Mouse (Mus musculus) kidney, embryonic 15.5 days (tissue): ENCODE measurements around the gene Slc25a33. TPM values are rescaled to one million over a fixed set of nuclear protein-coding genes. Genes with fewer than 3 reads are reported as not detected.

Experiments
- ATAC-seq: fragments of 200-750 bp; cut with Nextera tagmentation; replicated peaks from 2 replicates; pipeline ENCODE4 v1.8.0; 2017; ENCODE audit warnings: moderate TSS enrichment; ENCODE audit not compliant: low FRiP score
- H3K27ac ChIP-seq: fragments of 300-500 bp; sonication (generic); 2 replicates; pipeline ENCODE4 v1.5.1; 2015; ENCODE audit warnings: mild to moderate bottlenecking, inconsistent platforms
- H3K27me3 ChIP-seq: fragments of 300-500 bp; sonication (generic); 2 replicates; pipeline ENCODE4 v1.6.1; 2015; ENCODE audit warnings: inconsistent platforms
- H3K36me3 ChIP-seq: fragments of 300-500 bp; sonication (generic); 2 replicates; pipeline ENCODE4 v1.6.1; 2015; ENCODE audit warnings: inconsistent platforms
- H3K4me1 ChIP-seq: fragments of 300-500 bp; sonication (generic); 2 replicates; pipeline ENCODE4 v1.6.1; 2015; ENCODE audit warnings: inconsistent platforms
- H3K4me2 ChIP-seq: fragments of 300-500 bp; sonication (generic); 2 replicates; pipeline ENCODE4 v1.6.1; 2015; ENCODE audit warnings: moderate library complexity, mild to moderate bottlenecking, inconsistent platforms
- H3K4me3 ChIP-seq: fragments of 300-500 bp; sonication (generic); replicated peaks from 2 replicates; pipeline ENCODE4 v1.5.1; 2015; ENCODE audit warnings: mild to moderate bottlenecking, inconsistent platforms
- H3K9ac ChIP-seq: fragments of 300-500 bp; sonication (generic); 2 replicates; pipeline ENCODE4 v1.6.1; 2015; ENCODE audit warnings: mild to moderate bottlenecking, inconsistent platforms
- H3K9me3 ChIP-seq: fragments of 300-500 bp; sonication (generic); replicated peaks from 2 replicates; pipeline ENCODE4 v1.6.1; 2016; ENCODE audit warnings: inconsistent platforms
- WGBS: fragments of 180-500 bp; shearing (Covaris S2); methylation state at CpG from one replicate; pipeline ENCODE4 v1.1.7; 2015; ENCODE audit warnings: mixed read lengths; 5-methylcytosine and 5-hydroxymethylcytosine counted together
- polyA plus RNA-seq: library from polyadenylated mRNA; unstranded; fragments of >200 nt; fragmentation: Nextera tagmentation; extraction: Ambion mirVana; gene quantifications from 2 replicates; pipeline ENCODE4 v1.2.1, GENCODE M21; 2015

The Slc25a33 gene
- polyA plus RNA-seq, 1 experiment from 2014 or later, result 14.2 TPM

DNA sequence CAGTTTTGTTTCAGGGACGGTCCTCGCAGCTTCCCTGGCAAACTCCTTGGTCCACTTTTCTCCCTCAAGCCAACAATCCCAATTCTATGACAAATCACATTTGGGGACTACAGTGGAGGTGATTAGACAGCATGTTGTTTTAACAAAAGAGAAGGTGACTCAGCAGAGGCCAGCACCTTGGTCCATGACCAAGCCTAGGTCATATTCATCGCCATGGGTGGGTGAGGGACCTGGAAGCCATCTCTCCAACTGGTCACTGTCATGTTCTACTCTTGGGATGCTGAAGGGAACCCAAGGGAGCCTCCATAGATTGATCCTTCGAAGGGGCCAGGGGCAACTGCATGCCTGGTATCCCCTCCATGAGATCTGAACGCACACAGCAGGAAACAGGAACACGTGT is 39.8 kb downstream of the Slc25a33 start:
- 0 out of 2 replicates have a peak overlapping the region, but pooled peaks have one; percentile 14 for H3K9ac ChIP-seq
- WGBS, result 80% methylated on average over 6 of the region's 6 CpGs

DNA sequence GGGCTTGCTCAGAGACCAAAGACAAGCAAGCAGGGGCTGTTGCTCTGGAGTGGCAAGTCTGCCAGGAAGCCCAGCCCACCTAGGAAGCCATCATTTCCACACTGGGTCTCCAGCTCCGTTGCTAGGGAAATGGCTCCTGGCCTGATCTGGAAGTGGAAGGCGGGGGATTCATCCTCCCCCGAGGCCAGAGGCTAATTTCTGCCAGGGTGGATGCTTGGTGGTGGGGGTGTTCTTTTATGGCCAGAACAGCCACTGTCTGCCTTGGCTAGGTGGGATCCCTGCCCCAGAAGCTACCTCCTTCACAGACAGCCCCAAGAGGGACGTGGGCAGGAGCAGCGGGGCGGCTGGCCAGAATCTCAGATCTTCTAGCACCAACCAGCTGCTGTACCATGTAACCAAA is 40.3 kb downstream of the Slc25a33 start:
- Histone ChIP-seq H3K4me2 (peak overlapping the region; percentile 17; the same call in 1 of the 2 replicates), H3K4me3 (no peak overlapping the region), H3K36me3 (peaks cover 37% of the 10 kb centered on the region), H3K27ac (peak overlapping the region; percentile 56), H3K9me3 (no peaks in the 10 kb centered on the region), H3K27me3 (no peaks in the 10 kb centered on the region), H3K9ac (0 out of 2 replicates have a peak overlapping the region, but pooled peaks have one; percentile 14), H3K4me1 (peaks cover 73% of the 10 kb centered on the region)
- WGBS, result 26% methylated on average over 6 of the region's 6 CpGs
- no peak for ATAC-seq

More for the DNA sequence above, 39.8 kb downstream of the Slc25a33 start:
- no peak overlapping the region for H3K4me2 ChIP-seq
- no peaks in the 10 kb centered on the region for H3K9me3 ChIP-seq
- H3K27ac ChIP-seq, result peak overlapping the region; percentile 56
- peaks cover 32% of the 10 kb centered on the region for H3K36me3 ChIP-seq
- peaks cover 69% of the 10 kb centered on the region for H3K4me1 ChIP-seq
- H3K27me3 ChIP-seq, result no peaks in the 10 kb centered on the region
- no peak overlapping the region for H3K4me3 ChIP-seq
- no peak for ATAC-seq

DNA sequence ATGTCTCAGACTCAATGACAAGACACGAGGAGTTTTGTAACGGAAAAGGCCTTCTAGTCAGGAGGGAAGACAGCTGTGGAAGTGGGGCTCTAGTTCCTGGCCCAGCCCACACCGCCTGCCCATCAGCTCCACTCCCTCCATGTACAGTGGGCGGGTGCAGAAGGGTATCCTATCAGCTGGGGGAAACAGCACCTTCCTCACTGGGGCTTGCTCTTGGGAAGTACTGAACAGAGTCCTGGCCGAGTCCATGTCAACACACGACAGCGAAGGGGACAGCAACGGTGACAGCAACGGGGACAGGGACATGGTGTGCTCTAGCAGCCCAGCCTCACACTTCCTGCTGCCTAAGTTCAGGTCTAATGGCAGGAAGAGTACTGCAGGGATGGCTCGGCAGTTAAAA is 41.3 kb downstream of the Slc25a33 start:
- H3K4me1 ChIP-seq, result peaks cover 69% of the 10 kb centered on the region
- no peak overlapping the region for H3K4me2 ChIP-seq
- H3K27ac ChIP-seq, result peak overlapping the region; percentile 56
- no peaks in the 10 kb centered on the region for H3K9me3 ChIP-seq
- H3K9ac ChIP-seq, result no peak overlapping the region
- no peaks in the 10 kb centered on the region for H3K27me3 ChIP-seq
- 49% methylated on average over 10 of the region's 10 CpGs for WGBS
- no peak for ATAC-seq
- no peak overlapping the region for H3K4me3 ChIP-seq
- H3K36me3 ChIP-seq, result peaks cover 45% of the 10 kb centered on the region

DNA sequence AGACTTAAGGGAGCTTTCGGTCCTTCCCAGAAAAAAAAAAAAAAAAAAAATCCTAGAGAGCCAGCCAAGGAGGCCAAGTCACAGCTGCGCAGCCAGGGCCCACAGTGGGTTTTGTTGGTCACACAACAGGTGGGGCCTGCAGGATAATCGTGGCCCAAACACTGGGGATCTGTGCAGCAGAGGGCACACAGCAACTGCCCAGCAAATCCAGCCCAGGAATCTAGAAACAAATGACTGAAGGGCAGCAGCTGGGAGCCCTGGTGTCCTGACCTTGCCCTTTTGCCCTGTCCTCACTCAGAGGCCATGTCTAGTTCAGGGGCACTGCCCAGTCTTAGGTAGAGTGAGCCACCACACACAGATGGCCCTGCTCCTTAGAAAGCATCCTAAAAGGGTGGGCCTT is 41.8 kb downstream of the Slc25a33 start:
- H3K9ac ChIP-seq, result no peak overlapping the region

DNA sequence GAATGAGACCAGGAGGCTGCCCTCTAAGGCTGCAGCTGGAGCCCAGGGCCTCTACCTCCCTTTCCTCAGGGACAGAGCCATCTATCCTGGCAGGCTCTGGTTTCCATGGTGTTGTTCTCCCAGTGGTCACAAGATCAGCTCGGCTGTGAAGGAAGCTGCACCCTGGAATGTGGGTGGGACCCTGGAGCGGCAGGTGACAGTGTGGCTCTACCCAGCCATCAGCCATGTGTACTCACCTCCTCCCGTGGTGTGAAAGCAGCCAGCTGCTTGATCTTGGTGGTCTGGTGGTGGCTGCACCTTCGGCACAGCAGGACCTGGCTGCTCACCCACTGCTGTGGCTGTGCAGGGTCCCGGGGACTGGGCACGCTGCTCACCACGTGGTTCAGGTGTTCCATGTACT is 43.2 kb downstream of the Slc25a33 start:
- Histone ChIP-seq H3K27me3 (no peaks in the 10 kb centered on the region), H3K27ac (peak overlapping the region; percentile 45), H3K4me3 (no peak overlapping the region), H3K36me3 (peaks cover 65% of the 10 kb centered on the region), H3K4me2 (0 out of 2 replicates have a peak overlapping the region, but pooled peaks have one; percentile 4), H3K9ac (no peak overlapping the region), H3K9me3 (no peaks in the 10 kb centered on the region), H3K4me1 (peaks cover 55% of the 10 kb centered on the region)
- 55% methylated on average over 7 of the region's 7 CpGs for WGBS
- ATAC-seq, result 0 out of 2 replicates have a peak, but pooled peaks have one; percentile 27

More for the DNA sequence above, 41.8 kb downstream of the Slc25a33 start:
- no peak for ATAC-seq
- Histone ChIP-seq H3K4me1 (peaks cover 69% of the 10 kb centered on the region), H3K36me3 (peaks cover 50% of the 10 kb centered on the region), H3K4me3 (no peak overlapping the region), H3K4me2 (no peak overlapping the region), H3K27me3 (no peaks in the 10 kb centered on the region), H3K27ac (peak overlapping the region; percentile 56), H3K9me3 (no peaks in the 10 kb centered on the region)
- 95% methylated on average over 3 of the region's 3 CpGs for WGBS

DNA sequence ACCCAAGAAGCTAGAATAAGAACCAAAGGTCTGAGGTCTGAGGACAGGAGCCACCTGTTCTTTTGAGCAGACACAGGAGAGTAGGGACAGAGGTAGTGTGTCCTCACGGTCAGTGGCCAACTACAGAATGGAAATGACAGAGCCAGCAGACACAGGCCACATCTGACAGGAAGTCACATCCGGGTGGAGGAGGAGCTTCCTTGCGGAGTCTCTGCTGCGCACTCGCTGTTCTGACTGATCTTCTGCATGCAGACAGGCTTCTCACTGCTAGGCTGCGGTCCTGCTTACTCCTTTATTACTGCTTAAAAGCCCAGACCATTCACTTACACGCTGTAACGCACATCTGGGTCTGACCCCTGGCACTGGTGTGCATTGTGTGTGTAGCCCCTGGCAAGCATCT is 45.3 kb downstream of the Slc25a33 start:
- Histone ChIP-seq H3K9ac (no peak overlapping the region), H3K36me3 (peaks cover 79% of the 10 kb centered on the region), H3K9me3 (no peaks in the 10 kb centered on the region), H3K4me1 (peaks cover 34% of the 10 kb centered on the region), H3K4me3 (no peak overlapping the region), H3K27ac (0 out of 2 replicates have a peak overlapping the region, but pooled peaks have one; percentile 28), H3K27me3 (no peaks in the 10 kb centered on the region), H3K4me2 (no peak overlapping the region)
- 62% methylated on average over 8 of the region's 8 CpGs for WGBS
- no peak for ATAC-seq

DNA sequence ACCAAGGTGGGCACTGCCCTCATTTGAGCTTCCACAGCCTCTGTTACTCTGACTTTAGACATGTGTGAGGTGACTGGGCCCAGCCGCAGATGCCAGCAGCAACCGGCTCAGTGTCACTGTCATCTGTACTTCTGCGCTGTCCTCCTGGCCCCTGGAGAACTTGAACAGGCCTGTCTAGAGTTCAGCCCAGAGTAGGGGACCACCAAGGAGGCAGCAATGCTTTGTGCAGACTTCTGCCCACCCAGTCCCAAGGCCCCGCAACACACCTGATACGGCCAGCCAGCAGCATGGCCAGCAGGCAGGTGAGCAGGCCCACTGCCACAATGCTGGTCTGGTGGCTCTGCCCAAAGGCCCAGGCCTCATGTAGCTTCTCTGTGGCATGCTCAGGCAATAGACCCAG is 46.4 kb downstream of the Slc25a33 start:
- ATAC-seq, result no peak
- Histone ChIP-seq H3K4me3 (no peak overlapping the region), H3K36me3 (peaks cover 87% of the 10 kb centered on the region), H3K27me3 (no peaks in the 10 kb centered on the region), H3K27ac (no peak overlapping the region), H3K9ac (no peak overlapping the region), H3K4me2 (no peak overlapping the region), H3K4me1 (peaks cover 23% of the 10 kb centered on the region), H3K9me3 (no peaks in the 10 kb centered on the region)
- 97% methylated on average over 5 of the region's 5 CpGs for WGBS

DNA sequence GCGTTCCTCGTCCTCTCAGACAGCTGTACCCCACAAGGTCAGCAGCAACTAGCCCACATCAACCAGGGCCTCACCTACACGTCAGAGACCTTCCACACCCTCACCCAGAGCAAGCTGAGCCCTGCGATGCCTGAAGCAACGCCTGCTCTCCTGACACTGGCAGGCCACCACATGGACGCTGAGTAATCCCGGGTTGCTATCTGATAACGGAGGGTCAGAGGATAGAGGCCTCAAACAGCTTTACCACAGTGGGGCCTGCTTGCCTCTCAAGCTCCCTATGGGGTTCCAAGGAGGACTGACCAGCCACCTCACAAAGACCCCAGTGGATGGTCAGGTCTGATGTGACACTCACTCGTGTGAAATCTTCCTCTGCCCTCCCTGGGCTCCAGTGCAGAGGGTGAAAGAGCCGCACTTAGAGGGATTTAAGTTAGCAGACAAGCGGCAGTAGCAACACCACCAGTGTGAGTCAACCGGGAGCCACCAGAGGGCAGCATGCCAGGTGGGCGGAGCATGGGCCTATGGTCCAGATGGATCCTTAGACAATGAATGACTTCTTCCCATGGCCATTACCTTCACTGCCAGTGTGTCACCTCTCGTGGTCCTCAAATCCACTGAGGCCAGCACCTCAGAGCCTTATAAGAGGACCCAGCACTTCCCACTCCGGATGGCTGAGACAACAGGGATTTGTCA is 48.3 kb downstream of the Slc25a33 start:
- 67% methylated on average over 15 of the region's 15 CpGs for WGBS
- peaks cover 96% of the 10 kb centered on the region for H3K36me3 ChIP-seq
- no peak for ATAC-seq

DNA sequence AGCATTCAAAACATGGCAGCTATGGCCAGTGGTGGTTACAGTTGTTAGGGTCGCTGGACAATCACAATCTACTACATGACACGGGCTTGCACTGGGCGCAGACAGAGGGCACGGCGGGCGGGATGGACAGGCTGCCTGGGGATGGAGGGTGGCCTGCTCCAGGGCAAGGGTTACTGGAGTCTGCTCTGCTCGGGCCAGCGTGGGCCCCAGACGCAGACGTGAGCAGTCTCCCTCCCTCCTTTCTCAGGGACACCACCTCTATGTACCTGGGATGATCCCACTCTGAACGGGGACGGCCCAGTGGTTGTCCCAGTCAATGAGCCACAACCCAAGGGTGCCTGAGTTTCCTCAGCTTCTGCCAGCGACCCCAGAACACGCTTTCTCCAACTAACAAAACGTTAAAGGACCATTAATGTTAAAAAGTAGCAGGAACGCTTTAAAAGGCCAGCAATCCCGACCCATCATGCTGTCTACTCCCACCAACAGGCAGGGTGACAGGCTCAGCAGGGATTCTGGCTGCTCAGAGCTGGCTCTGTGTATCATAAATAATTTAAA is 49.1 kb downstream of the Slc25a33 start:
- ATAC-seq, result no peak
- peaks cover 6% of the 10 kb centered on the region; the same call in 1 of the 2 replicates for H3K4me1 ChIP-seq
- no peaks in the 10 kb centered on the region for H3K9me3 ChIP-seq
- 90% methylated on average over 17 of the region's 17 CpGs for WGBS
- no peak overlapping the region for H3K9ac ChIP-seq
- H3K36me3 ChIP-seq, result peaks cover 96% of the 10 kb centered on the region
- no peak overlapping the region for H3K4me2 ChIP-seq
- no peaks in the 10 kb centered on the region for H3K27me3 ChIP-seq
- H3K4me3 ChIP-seq, result no peak overlapping the region
- H3K27ac ChIP-seq, result no peak overlapping the region

More for the DNA sequence above, 48.3 kb downstream of the Slc25a33 start:
- Histone ChIP-seq H3K9me3 (no peaks in the 10 kb centered on the region), H3K4me3 (no peak overlapping the region), H3K27me3 (no peaks in the 10 kb centered on the region), H3K27ac (no peak overlapping the region), H3K9ac (no peak overlapping the region), H3K4me1 (peaks cover 9% of the 10 kb centered on the region), H3K4me2 (no peak overlapping the region)

DNA sequence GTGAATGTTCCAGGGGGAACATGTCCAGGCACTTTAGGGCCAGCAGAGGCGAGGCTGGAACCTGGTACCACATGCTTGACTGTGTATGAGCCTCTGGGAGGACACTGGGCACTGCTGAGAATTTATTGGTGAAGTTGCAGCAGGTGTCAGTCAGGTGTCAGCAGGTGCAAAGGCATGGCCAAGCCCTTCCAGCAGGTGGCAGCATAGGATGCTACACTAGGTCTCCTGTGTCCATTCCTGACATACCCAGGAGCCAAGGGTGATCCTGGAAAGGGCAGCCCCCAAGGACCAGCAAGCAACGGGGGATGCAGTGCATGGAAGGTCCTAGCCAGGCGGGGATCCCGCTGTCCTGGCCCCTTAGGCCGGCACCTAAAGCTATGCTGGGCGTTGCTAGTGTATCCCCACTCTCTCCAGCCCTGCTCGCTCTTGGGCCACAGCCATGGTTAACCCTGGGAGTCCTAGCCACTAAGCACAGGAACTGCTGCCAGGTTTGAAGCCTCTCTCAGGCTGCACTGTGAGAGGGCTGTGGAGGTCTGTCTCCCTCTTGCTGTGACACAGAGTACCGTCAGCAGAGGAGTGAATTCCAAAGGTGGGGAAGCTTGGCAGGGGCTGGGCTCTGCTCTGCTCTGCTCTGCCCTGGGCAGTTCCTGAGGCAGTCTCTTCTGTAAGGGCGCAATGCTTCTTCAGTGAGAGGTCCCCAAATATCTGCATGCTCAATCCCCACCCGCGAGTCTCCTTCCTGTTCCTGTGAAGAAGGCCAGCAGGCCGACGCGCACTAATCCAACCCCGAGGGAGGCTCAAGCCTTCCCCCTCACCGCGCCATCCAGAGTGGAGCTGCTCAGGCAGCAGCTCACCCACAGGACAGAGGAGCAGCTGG is 50.0 kb downstream of the Slc25a33 start:
- 79% methylated on average over 17 of the region's 17 CpGs for WGBS

DNA sequence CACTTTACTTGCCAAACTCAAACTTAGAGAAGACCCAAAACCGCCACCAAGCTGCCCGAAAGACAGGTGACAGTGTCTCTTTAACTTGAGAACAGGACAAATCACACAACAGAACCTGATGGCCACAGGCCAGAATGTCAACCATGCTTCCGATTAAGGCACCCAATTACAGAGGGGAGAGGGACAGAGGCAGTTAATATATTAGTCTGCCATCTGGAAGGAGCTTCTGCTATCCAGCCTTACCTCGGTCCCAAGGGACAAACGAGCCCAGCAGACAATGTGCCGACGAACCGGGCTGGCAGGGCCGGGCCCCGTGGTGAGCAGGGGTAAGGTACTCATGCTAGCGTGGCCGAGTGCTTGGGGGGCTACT is 51.1 kb downstream of the Slc25a33 start:
- no peak for ATAC-seq
- no peak overlapping the region for H3K27ac ChIP-seq
- no peak overlapping the region for H3K4me2 ChIP-seq
- WGBS, result 85% methylated on average over 12 of the region's 12 CpGs
- H3K27me3 ChIP-seq, result no peaks in the 10 kb centered on the region
- H3K4me1 ChIP-seq, result no peaks in the 10 kb centered on the region; the same call in 1 of the 2 replicates
- no peaks in the 10 kb centered on the region for H3K9me3 ChIP-seq
- H3K36me3 ChIP-seq, result peaks cover 97% of the 10 kb centered on the region
- H3K4me3 ChIP-seq, result no peak overlapping the region
- no peak overlapping the region for H3K9ac ChIP-seq

More for the DNA sequence above, 50.0 kb downstream of the Slc25a33 start:
- Histone ChIP-seq H3K9ac (no peak overlapping the region), H3K27ac (no peak overlapping the region), H3K27me3 (no peaks in the 10 kb centered on the region), H3K4me3 (no peak overlapping the region), H3K4me1 (peaks cover 2% of the 10 kb centered on the region; the same call in 1 of the 2 replicates), H3K9me3 (no peaks in the 10 kb centered on the region), H3K36me3 (peaks cover 96% of the 10 kb centered on the region), H3K4me2 (no peak overlapping the region)
- ATAC-seq, result peak; percentile 28; the same call in 1 of the 2 replicates
